Mouse (Mus musculus): ENCODE measurements at regions not wholly inside any gene's neighbourhood (a gene's known extent, or its start where the extent isn't known, plus 50 kb on each side); places are given as distances from the start of the nearest gene placed in this dataset.

DNA sequence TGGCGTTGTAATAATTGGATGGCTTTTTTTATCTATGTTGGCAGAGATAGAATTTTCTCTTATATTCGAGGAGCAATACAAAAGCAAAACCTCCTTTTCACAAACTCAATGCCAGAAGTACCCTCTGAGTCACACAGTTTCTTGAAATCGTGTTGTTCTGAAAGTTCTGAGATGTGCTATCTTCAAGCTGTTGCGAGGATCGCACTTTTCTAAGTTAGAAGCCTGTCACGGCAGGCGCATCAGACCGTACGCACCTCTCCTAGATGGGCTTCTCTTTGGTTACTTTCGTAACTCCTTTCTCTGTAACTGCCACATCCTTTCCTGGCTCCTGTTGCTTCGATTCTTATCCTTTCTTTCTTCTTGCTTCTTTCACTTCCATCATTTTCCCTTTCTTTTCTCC is 271.2 kb upstream of the Arrdc3 start:
- no peak for DNase-seq (ENCODE audit: low read depth, low spot score)

DNA sequence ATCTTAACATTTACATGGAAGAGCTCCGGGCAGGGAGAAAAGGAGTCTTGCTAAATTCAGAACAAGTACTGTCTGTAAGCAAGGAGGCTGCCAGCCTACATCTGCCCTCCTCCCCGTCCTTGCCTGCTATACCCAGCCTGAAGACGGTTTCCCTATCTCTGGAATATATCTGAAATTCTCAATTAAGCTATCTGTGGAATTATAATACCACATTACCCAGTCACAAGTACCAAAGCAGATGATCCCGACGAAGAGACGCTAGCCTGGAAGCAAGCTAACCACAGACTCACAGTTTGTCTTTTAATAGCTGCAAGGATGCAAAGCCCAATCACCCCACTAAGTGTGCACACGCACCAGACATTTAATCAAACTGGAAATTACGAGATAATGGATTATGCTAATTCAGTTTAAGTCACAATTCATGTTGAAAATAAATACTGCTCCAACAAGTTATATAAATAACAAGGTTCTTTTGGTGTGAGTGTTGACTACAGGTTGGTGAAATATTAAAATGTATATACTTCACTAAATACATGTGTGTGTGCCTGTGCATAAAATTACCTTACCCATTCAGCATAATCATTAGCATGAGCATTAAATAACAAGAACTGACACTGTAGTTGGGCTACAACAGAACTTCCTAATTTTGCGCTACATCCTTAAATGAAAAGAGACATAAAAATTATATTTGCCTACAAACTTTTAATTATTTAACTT is 269.9 kb upstream of the Arrdc3 start:
- no peak for DNase-seq (ENCODE audit: low read depth, low spot score)

DNA sequence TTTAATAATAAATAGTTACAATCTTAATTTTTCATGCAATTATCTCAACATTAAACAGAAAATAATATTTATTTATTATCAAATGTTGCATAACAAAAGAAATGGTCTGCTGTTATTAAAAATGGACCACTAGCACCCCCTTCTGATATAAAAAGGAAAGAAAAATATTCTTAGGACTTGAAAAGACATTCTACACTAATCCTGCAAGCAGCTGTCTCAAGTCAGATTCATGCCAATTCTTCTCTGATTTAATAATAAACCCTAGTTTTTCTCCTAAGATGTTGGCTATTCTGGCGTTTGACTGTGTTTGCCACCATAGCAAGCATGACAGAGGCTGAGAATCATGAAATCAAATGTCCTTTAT is 269.3 kb upstream of the Arrdc3 start:
- DNase-seq (ENCODE audit: low read depth, low spot score) = no peak

DNA sequence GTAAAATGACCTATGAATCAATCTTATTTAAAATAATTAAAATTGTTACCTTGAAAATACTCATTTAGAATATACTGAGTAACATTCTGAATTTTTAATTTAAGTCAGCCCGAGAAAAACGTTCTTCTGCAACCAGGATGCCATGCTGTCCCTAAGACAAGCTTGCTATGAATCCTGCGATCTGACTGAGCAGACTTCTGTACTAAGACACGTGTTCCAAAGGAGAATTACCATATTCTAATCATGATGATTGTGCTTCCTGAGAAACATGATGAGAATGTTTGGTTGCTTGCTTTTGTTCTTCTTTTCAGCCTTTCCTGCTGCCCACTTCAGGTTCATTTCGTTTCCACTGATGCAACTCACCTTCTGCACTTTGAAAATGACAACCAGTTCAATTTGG is 268.2 kb upstream of the Arrdc3 start:
- DNase-seq (ENCODE audit: low read depth, low spot score) = no peak

DNA sequence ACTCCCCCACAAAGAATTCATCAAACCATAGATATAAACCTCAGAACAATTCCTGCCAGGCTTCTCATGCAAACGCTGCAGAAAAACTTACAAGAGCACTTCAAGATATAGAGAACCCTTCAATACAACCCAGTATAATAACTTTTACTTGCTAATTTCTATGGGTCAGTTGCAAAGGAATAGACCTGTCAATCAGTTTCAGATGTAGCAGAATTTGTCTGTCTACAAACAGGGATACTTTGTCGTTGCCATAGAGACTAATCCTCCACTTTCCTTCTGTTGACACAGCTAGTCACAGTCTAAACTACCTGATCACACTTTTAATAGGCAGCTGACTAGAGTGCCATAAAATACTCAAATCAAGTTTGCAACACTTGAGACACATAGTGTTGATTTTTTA is 260.2 kb upstream of the Arrdc3 start:
- DNase-seq (ENCODE audit: low read depth, low spot score) = no peak

DNA sequence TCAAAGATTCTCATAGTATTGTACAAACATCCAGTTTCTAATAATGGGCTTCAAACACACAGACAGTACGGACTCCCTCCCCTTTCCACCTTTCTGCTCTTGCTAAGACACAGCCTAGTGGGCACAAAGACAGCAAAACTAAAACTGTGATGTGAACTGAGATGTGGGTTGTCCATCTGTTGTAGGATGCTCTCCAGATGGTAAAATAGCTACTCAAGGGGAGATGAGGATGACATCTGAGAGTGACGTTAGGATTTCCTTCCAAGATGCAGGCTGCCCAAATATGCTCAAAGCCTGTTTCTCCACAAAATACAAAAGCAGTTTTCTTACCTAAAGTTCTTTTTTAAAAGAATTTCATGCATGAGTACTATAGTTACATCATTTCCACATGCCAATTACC is 241.8 kb upstream of the Arrdc3 start:
- no peak for DNase-seq (ENCODE audit: low read depth, low spot score)

DNA sequence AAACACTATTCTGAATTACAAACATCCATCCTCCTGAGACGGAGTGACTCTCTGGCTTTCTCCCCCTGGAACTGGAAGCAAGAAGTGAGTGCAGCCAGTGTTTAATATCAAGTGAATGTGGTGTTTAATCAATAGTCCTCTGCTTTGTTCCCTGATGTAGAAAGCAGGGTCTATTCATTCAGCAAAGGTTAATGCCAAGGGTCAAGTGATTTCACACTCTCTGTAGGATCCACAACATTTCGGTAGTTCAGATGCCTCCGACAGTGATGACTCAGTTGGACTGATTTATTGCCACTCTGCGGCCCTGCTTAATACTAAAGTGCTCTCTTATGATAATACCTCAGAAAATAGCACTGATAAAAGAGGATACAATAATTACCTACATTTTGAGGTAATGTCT is 235.6 kb upstream of the Arrdc3 start:
- no peak for DNase-seq (ENCODE audit: low read depth, low spot score)

DNA sequence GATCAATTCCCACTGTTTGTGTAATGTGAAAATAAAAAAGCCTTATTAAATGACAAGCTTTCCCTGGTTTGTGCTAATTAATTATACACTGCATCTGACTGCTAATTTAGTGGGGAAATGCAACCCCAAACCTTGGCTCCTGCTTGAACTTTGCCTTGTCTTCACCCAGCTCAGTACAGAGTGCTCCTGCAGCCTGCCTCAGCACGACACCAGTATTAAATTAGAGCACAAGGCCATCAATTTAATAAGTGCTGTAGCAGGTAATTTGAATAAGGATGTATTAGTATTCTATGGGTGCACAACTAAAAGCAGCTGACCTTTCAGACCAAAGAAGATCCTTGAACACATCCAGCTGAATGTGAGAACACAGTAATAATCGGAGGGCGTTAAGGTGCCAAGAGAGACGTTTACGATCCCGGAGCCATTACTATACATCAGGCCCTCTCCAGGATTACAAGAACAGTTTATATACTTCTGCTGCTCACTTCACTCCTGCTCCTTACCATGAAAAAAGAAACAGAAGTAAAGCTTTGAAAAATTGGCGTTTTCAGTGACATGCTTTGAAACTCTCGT is 230.1 kb upstream of the Arrdc3 start:
- no peak for DNase-seq (ENCODE audit: low read depth, low spot score)

DNA sequence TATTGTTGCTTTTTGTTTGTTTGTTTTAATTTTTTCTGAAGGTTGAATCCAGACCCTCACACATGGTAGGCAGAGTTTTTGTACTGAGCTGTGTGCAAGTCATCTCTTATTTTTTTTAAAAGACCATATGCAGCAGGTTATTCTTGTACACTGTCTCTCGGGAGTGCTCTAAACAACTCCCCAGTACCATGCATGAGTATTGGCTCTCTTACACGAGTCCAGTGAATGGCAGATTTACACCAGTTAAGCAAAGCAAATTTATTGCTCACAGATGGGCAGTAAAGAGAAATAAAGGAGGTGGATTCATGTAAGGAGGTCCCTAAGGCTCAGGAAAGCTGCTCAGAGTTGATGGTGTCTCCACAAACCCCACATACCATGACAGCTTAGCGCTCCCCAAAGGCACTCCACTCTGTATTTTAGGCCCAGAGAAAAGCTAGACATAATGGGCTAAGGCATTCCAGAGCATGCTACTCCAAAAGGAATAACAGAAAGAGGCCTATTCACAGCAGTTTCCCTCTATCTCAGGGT is 216.9 kb upstream of the Arrdc3 start:
- no peak for DNase-seq (ENCODE audit: low read depth, low spot score)

DNA sequence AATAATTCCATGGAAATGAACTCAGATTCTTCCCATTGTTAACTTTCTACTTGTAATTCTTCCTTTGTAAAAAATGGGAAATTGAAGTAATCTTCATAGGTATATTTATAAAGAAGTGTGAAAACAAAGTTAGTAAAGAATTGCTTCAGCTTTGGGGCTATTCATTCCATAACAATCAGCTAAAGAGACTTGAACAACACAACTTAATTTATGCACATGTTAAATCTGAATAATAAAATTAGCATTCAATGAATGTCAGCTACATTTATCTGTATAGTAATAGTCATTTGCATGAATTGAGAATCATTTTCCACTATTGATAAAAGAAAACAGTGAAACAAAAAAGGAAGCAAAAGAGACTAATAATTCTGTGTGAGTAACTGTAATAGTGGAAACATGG is 193.3 kb upstream of the Arrdc3 start:
- no peak for DNase-seq (ENCODE audit: low read depth, low spot score)

DNA sequence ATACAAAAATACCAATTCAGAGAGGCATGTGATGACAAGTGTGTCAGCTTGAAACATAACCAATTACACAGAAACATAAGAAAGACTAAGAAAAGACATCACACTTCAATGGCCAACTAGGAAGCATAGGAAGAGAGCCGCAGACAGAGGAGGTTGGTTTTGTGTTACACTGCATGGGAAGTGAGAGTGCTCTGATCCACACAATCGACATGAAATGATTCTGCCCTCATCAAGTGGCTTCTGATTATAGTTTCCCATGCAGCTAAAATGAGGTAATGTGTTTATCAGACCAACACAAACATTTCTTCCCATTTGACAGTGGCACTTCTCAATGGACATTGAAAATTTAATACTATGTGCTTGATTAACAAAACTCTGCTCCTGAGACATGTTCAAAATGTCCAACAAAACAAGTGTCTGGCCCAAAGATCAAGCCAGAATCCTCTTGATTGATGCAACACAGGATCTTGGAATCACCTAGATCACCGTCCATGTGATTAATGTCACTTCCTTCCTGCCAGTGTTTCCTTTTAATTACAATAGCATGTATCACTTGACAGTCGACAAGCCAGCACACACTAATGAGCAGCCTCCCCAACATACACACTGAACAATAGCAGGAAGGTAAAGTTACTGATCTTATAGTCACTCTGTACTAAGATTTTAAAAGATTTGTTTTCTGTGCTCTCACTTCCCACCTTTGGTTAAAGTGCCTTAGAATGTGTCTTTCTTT is 192.4 kb upstream of the Arrdc3 start:
- DNase-seq (ENCODE audit: low read depth, low spot score) = no peak

DNA sequence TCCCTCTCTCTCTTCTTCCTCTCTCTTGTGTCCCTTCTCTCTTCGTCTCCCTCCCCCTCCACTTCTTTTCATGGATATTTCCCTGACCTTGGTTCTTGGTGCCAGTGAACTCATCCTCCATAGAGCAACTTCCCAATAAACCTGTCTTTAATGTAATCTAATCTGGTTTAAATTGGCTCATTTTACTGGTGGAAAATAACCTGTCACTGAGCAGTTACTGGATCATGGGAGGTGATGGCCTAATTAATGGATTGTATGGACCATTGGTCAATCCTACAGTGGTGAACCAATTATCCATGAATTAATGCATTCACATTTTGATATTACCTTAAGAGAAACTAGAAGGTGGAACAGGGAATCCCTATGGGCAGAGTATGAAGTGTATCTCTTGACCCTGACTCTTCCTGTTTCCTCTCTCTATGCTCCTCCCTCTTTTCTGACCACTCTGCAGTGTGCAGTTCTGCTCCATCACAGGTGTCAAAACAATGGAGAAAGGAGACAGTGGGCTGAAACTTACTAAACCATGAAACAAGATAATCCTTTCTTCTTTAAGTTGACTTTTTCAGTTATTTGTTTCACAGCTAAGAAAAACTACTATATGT is 187.5 kb upstream of the Arrdc3 start:
- no peak for DNase-seq (ENCODE audit: low read depth, low spot score)

DNA sequence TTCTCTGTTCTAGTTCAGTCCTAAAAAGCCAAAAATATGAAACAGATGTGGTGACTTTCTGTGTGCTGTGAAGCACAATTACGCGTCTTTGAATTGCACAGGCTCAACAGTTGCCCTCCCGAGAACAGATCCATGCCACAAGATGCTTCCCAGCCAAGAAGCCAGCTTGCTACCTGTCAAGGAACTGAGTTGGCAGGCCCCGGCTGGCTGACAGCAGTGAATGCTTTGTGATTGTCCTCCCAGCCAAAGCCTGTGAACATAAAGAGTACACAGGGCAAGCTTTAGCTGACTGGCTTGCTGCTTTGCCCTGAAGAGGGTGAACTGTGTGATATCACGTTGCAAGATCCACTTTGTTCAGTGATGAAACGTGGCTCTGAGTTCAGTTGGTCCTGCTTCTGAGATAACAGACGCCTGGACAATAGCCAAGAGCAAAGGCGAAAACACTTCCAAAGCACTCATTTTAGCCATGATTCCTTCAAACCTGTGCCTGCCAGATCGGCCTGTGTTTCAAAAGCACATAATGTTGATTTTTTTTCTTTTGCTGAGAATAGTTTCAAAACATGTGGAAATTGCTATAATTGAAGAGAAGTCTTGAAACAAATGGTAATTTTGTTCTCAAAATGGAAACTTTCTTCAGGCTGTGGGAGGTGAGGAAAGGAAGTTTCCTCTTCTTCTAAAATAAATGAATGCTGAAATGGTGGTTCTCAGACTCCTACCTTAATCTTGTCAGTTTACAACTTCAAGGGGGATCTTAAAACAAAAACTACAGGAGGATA is 173.5 kb upstream of the Arrdc3 start:
- no peak for DNase-seq (ENCODE audit: low read depth, low spot score)

DNA sequence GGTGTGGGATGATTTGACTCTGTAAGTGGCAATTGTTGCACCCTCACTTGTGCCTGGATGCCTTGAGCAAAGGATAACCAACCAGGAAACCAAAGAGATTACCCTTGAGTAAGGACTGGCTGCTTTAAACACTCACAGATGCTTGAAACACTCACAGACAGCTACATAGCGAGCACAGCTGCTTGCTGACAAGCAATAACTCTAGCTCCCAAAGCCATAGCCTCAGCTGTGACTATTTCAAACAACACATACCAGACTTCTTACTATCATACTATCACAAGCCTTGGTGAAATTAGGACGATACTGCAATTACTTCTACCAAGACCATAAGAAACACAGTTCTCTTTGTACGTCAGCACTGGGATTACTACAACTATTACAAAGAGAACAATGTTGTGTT is 163.9 kb upstream of the Arrdc3 start:
- no peak for DNase-seq (ENCODE audit: low read depth, low spot score)

DNA sequence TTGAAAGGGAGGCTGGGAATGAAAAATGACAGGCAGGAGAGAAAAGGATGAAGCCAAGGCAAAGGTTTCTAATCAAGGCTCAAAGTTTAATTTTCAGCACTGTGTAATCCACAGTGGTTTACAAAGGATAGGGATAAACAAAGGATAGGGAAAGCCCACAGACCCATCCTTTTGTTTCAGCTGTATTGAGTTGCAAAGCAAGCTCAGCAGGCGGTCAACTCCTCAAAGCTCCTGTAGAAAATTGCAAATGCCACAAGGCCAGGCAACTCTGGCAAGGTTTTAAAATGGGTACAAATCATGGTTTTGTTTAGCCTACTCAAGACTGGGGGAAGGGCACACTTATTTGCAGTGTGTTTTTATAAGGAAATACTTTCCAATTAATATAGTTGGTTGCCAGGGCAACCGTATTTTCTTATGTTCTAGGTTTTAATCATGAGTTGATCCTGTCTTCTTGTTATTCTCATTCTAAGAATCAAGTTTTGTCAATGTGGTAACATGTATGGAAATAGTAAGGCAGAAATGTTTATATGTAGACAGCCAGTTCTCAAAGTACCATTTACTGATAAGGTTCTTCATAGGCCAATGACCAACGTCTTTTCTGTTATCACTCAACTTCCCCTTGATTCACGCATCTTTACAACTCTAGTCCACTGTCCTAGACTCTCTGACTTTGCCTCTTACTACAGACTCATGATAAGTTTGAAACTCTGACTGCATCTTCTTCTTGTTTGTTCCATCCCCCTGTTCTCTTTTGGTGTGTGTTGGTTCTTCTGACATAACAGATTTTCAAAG is 159.8 kb upstream of the Arrdc3 start:
- DNase-seq (ENCODE audit: low read depth, low spot score) = peak; percentile 93

DNA sequence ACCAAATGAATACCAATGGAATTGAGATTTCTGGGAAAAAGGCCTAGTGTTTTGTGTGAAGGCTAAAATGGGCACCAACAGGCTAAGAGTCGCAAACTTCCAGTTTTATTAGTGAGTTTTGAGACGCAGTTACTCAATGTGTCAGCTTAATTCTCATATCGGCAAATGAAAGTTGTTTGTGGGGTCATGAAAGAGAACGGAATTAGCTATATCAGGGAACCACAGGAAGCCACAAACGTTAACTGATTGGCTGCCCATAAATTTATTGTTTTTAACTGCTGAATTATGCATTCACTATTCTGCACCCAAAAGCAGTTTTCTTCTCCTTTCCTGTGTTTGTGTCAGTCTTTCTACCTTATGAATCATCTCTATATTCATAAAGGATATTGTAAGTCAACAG is 154.0 kb upstream of the Arrdc3 start:
- DNase-seq (ENCODE audit: low read depth, low spot score) = no peak

DNA sequence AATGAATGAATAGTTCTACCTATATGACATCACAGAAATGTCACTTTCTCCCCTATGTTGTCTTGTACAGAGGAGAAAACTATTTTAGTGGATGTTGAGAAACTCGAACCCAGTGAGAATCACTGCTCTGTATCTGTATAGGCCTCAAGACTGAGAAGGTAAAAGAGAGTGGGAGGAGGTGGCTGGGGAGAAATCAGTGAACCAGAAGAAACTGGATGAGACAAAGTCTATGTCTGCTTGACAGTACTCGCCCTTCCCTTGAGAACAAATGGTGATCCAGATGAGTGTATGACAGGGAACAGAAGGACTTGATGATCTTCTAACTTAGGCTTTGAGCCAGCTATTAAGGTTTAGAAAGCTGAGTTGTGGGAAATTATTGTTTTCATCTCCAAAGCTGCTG is 137.2 kb upstream of the Arrdc3 start:
- peak; percentile 9 for DNase-seq (ENCODE audit: low read depth, low spot score)

DNA sequence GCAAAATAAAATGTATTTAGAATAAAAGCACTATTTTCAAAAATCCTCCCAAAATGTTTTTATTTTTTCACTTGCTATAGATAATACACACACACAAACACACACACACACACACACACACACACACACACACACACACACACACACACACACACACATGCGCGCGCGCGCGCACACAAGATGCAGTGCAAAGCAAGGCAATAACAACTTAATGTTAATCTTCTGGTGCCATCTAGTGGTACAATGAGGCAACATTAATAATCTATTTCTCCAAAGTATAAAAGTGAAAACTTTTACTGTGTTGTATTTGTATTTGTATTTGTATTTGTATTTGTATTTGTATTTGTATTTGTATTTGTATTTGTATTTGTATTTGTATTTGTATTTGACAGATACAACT is 136.2 kb upstream of the Arrdc3 start:
- DNase-seq (ENCODE audit: low read depth, low spot score) = peak; percentile 52
